Mouse (Mus musculus) megakaryocyte progenitor cell, adult 5-6 weeks (primary cell): ENCODE results near the gene Rbl2. TPM values are rescaled to one million over a fixed set of nuclear protein-coding genes. Genes with fewer than 3 reads are reported as not detected.

Experiments
- ATAC-seq: replicated peaks from 2 replicates; pipeline ENCODE4 v1.8.0; 2016; ENCODE audit warnings: mild to moderate bottlenecking, moderate TSS enrichment, inconsistent platforms; ENCODE audit not compliant: poor library complexity
- total RNA-seq, 2 experiments: library from RNA; stranded (forward) in 1 of 2; stranded (reverse) in 1 of 2; fragments of 157-497, 149-512 nt in 1 of 2; fragments of 200-1000 nt in 1 of 2; gene quantifications; 2 replicates each; pipeline versions ENCODE4 v1.2.3 to v1.2.4; 2015 to 2017

Gene Rbl2
- 44.5 and 47.4 TPM in 2 replicates for total RNA-seq (2015)
- total RNA-seq (2017): 48.1 and 60.5 TPM in 2 replicates

DNA sequence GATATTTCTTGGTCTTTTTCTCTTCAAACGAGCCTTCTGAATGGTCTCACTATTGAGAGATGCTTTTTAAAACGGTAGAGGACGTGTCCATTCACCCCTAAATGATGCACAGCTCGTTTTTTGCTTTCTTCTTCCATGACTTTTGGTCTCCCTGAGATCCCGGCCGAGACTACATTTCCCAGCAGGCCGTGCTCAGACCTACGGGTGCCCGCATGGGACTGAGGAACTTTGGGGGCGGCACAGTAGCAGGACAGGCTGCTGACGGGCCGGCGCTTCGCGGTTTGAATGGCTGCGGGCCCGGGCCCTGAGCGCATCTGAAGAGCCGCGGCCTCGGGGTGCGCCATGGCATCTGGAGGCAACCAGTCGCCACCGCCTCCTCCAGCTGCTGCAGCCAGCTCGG, at the start of gene Rbl2:
Gene Rbl2 (plus strand): TSS at position 224 of the 400 bp plus-strand sequence.
- ATAC-seq: peak; percentile 90

DNA sequence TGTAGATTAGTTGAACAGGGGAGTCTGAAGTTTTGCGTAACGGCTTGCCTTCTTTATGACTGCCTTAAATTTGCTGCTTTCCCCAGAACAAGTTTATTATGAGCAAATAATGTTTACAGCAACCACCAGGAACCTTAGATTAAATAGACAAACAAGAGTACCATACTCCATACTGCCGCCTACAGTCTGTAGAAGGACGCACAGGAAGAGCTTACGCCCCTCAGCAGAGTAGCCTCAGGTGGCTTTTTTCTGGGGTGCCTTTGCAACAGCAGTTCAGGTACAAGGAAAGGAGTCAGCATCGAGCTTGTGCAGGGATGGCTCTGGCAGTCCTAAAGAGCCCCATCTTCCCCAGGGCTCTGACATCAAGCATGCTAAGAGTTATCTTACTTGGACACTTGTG, 35.4 kb upstream of the Rbl2 start:
- ATAC-seq: peak; percentile 75

DNA sequence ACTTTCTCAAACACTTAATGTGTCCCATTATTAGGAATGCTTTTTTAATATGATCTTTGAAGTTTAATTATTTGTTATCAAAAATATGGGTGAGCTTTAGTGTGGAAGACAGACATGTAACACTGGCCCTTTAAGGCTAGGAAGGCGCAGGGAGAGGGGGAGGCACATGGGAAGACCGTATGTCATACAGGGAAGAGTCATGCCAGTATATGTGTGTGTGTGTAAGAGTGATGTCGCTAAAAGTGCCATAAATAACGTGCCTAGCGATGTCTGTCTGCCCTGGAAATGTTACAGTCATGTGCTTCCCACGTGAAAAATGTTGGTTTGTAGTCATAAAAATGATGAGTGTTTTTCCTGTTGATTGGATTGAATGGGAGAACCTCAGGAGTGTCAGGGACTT, 33.0 kb upstream of the Rbl2 start:
- no peak for ATAC-seq

DNA sequence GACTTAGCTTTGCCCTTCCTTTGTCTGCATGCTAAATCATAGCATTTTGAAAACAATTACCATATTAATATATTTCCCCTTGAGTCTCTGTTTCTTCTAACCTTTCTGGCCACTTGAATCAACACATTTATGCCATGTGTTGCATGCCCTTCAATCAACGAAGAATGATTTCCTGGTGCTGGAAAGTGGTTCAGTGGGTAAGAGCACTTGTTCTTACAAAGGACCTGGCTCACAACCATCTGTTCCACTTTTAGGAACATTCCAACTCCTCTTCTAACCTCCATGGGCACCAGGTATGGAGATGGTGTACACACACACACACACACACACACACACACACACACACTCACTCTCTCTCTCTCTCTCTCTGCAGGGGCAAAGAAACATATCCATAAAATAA, 31.2 kb upstream of the Rbl2 start:
- ATAC-seq: no peak

DNA sequence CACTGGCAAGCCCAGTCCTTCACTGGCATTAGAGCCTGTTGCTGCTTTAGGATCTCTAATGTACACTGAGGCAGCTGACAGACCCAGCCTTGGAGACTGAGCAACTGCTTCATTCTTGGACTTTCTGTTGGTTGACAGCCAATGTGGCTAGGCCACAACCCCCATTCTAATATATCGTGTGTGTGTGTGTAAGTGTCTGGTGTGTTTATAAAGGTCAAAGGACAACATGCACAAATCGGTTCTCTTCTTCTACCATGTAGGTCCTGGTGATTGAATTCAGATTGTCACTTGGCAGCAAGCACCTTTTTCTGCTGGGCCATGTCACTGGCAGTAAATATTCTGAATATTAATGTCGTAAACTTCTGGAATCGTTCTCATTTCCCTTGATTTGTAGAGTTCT, 23.5 kb upstream of the Rbl2 start:
- no peak for ATAC-seq

DNA sequence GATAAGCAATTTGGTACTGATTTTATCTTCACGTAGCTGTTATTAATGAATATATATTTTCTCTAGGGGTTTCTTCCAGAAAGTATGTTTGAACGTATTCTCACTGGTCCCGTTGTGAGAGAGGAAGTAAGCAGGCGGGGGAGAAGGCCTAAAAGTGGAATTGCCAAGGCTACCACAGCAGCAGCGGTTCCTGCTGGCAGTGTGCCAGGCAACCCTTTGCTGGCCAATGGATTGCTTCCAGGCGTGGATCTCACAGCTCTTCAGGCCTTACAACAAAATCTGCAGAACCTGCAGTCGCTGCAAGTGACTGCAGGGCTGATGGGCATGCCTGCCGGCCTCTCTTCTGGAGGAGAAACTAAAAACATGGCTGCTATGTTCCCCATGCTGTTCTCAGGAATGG, 18.8 kb upstream of the Rbl2 start:
- ATAC-seq: peak; percentile 93

DNA sequence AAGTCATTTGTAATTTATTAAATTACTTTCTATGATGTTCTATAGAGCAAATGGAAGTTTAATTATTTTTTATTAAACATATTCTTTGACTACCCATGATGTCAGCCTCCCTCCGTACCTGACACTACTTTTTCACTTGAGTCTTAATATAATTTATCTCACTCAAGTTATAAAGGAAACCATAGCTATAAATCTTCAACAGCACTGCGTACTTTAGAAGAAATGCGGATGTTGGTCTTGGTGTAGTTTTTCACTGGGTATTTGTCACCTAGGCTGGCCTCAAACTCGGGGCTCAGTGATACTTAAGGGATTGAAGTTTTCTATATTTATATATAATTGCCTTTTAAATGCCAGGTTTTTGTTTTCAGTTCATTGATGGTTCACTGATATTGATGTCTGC, 15.4 kb upstream of the Rbl2 start:
- ATAC-seq: no peak

DNA sequence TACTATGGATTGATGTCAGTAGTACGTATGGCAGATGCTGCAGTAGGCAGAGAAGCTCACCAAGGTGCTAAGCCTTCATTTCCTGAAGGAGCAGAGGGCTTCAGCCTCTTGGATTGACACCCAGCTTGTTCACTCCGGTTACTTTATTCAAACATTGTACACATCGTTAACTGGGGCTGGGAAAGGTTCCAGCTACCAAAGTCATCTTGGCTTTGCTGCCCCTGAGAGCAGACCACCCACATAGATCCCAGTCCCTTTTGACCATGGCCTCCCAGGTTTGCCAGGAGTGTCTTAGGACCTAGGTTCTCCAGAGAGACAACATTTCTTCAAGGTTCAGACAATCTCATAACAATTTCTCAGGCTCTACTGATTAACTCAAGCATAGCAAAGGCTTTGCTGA, 13.0 kb upstream of the Rbl2 start:
- no peak for ATAC-seq

DNA sequence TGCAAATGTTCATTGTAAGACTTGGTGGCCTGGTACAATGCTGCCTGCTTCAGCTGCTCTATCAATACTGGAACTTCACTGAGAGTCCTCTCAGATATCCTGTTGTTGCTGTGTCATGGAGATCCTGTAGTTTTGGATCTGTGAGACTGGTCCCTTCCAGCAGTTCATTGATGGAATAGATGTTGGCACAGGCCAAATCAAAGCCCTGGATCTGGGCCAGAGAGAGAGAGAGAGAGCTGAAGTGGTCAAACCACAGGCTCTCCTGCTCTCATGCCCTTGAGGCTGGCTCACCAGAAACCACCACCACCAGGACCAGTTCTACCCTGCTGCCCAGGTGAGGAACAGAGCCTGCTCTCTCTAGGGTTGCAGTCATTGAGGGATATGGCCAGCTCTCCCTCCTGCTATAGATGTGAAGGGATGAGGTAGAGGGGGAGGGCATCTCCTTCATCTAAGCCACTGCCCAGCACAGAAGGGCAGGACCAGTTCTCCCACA, 10.7 kb upstream of the Rbl2 start:
- ATAC-seq: no peak

DNA sequence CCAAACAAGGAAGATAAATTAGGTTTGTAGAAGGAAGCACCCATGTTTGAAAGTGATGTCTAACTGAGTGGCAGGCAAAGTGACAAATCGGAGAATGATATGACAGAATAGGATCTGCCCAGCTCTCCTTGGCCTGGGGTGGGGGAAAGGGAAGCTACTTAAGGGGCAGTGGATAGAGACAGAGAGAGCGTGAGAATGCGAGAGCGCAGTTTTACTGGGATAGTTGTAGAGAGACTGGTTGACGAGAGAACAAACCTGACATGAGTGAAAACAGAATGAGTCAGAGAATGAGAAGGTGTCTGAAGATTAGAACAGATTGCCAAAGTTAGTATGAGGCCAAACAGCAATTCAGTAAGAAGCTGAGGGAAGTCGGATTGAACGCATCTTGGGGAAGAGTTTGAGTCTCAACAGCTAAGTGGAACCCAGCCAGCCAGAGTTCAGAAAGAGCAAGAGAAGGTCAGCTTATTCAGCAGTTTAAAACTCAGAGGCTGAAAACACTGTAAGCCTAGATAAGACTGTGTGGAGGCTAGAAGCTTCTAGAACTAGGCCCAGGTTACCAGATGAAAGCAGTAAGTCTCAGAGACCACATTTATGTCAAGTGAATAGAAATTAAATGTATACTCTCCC, 9.9 kb upstream of the Rbl2 start:
- peak; percentile 14 for ATAC-seq

DNA sequence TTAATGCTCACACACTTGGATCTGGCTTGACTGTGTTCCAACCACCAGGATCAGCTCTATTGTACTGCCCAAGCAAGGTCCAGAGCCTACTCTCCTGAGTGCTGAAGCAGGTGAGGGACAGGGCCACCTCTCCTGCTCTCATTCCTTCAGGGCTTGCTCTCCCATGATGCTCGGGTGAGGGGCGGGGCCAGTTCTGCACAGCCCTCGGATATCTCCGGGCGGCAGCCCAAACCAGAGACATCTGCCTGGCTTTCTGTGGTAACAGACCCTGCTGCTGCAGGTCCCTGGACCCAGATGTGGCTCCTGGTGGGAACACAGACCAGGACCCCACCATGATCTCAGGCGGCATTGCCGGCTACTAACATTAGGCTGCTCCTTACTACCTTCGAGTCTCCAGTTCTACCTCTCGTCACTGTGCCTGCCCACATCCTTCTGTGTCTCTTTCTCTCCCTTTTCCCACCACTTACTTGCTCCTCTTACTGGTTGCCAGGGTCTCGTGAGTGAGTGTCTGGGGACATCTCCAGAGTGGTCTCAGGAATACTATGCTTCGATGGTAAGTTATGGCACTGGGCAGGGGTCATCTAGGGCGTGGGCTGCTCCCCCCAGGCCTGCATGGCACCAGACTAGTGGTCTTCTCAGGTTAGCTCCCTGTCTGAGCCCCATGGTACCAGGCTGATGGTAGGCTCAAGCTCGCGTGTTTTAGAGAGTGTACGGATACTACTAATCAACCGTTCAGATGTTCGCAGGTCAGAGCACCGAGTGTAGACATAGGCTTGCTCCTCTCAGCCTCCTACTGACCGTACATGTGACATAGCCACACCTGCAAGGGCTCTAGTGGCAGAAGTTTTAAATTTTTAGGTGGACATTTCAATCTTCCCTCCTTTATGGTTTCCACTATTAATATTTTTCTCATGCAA, 9.0 kb upstream of the Rbl2 start:
- ATAC-seq: peak; percentile 81

DNA sequence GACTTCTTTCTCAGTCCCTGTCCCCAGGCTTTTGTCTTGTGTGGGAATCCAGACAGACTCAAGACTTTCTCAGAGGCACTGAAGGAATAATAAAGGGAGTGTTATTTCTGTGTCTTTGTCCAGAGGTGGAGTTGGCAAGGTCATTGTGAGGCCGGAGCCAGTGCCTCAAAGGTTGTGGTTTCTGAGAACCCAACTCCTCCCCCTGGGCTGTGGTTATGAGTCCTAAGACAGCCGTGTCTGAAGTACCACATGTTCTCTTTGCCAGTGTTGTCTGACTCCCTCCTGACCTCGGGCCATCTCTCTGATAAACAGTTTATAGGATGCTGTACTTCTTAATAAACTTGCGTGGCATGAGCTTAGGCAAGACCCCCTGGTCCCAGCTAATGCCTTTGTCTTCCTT, 4.7 kb upstream of the Rbl2 start:
- peak; percentile 37 for ATAC-seq

DNA sequence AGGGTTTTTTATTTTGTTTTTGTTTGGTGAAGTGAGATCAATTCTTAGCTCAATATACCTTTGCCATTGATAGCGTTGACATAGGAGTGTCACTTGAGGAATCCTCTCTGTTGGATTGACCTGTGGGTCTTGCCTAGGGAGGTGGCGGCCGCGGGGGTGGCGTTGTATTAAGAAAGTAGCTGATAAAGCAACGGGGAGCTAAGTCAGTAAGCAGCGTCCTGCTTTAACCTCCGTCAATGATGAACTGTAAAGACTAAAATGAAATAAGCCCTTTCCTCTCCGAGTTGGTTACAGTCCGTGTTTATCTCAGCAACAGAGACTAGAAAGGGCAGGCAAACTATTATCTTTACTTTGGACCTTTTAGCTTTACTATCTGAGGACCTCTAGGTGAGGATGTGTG, 450 bp upstream of the Rbl2 start:
- ATAC-seq: peak; percentile 3

DNA sequence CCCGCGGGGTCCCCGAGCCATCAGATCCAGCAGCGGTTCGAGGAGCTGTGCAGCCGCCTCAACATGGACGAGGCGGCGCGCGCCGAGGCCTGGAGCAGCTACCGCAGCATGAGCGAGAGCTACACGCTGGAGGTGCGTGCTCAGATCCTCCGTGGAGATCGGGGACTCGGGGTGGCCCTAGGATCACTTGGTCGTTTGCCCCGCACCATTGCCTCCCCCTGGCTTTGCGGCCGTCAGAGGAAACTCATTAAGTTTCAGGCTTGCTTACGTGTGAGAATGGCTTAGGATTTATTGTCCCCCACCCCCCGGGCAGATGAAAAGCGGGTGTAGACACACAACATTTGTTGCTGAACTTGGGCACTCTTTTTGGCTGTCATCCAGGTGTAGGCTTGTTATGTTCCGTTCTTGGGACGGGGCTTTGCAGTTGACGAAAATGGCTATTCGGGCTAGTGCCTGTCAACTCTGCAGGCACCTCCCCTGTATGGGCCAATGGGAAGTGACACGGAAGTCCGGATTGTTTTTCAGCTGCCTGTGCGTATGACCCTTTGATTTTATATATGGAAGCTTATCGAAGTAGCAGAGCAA, 510 bp downstream of the Rbl2 start:
- ATAC-seq: peak; percentile 88

DNA sequence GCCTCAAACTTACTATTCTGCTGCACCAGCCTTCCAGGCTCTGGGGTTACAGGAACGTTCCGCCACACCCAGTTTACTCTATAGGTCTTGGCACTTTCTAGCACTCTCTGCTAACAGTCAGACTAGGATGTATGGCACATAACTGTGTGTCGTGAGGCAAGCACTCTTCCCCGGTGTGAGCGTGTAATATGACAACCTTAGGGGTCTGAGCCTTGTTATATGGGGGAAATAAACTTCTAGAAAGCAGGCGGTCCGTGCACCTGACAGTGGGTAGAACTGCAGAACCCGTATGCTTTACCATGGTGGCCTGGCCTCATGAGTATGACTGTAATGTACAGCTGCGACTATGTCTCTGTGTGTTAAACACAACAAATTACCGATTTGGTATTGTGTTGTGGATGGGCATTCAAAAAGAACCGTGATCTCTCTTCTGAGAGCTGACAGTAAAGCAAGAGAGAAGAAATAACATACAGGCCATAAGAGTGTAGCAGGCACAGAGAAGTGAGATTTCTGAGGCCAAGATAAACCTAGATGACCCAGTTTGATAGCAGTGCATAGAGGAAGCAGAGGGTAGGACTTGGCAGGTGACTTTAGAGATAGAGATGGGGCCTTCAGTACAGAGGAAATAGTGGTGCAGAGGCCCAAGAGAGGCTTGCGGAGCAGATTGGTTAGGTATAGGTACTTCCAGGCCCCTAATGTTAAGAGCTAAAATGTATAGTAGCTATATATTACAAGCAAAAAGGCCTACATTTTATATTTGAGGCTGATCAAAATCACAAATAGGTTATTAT, 7.4 kb downstream of the Rbl2 start:
- peak; percentile 56 for ATAC-seq

DNA sequence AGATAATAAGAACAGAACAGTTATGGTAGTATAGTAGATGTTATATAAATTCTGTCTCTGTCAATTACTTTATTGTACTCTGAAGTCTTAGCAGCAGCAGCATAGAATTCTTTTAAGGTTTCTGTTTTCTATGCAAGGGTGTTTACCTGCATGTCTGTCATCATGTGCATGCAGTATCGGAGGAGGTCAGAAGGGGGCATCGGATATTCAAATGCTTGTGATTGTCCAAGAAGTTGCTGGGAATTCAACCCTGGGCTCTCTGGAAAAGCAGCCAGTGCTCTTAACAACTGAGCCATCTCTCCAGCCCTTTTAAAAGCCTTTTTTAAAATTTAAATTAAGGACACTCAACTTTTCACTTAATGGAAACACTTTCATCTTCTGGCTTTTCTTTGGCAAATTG, 9.8 kb downstream of the Rbl2 start:
- ATAC-seq: no peak

DNA sequence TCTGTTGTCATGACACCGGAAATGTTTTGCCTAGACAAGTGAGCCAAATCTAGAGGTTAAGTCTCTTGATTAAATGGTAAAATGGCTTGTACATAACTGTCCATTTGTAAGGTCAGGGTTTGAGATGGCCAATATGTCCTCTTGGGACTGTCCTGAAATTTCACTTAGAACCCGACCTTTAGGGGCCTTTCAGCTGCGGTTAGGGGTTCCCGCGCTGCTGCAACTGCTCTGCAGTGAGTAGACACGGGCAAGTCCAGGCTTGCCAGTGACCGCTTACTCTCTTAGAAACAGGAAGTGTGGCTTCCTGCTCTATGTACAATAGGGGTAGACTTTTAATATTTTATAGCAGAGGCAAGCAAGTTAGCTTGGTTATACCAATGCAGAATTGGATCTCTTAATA, 12.1 kb downstream of the Rbl2 start:
- peak; percentile 87 for ATAC-seq

DNA sequence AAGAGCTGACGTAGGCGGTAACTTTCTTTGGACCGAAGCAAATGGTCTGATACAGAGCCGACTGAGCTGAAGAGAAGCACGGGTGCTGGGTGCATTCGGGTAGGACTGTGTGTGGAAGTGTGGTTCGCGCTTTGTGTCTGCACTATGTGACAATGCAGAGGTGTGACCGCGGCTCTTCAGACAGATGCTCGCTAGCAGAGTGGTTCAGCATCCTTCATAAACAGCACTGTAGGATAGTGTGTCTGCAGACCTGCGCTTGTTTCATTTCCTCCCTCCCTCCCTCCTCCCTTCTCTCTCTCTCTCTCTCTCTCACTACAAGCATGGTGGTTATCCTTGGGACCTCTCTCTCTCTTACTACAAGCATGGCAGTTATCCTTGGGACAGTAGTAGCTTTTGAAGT, 12.6 kb downstream of the Rbl2 start:
- peak; percentile 43 for ATAC-seq

DNA sequence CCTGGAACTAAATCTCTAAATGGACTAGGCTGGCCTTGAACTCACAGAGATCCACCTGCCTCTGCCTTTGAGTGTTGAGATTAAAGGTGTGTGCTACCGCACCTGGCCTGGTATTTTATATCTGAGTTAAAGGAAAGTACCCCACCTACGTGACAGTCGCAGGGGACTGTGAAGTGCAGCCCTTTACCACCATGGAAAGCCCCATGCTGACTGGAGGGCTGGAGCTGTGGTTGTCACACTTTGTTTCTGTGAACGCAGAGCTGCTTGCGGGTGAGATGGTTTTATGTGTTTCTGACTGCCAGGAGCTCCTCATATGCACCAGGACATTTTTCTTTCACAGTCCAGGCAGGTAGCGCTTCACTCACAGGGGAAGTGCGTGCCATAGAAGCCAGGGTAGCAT, 18.6 kb downstream of the Rbl2 start:
- no peak for ATAC-seq

DNA sequence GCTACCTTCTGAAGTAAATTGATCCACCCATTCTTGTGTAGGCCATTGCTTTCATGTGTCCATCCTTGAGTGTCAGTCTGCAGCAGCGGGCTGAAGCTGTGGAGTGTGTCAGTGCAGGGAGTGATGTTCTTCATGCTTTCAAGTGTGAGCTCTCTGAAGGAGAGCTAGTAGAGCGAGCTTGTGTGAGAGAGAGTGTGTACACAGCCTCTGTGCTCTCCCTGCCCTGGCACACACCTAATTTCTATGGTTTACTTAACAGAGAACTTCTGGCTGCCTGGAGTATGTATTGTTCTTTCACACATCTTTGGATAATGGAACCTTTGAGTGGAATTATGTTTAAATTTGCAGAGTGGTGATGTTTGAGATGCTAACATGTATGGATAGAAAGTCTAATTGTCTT, 19.7 kb downstream of the Rbl2 start:
- ATAC-seq: no peak

DNA sequence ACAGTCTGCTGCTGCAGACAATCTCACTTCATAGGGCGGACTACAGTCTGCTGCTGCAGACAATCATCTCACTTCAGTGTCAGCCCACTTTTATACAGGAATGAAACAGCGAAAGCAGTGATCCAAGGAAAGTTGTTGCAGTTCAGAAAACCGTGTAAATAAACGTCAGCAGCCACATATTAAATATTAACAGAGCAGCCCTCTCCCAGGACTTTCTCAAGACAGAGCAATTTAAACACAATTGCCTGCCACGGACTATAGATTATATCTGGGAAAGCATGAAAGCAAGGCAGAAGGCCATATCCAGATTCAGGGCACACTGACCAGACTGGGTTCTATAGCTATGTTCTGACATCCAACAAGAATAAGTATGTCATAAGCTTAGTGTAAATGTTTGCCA, 24.3 kb downstream of the Rbl2 start:
- ATAC-seq: no peak
